Mouse (Mus musculus) liver, embryonic 14.5 days (tissue): Measurements from ENCODE around the gene Nme8.

Source experiments
- CTCF ChIP-seq: IDR thresholded peaks from 2 replicates; pipeline ENCODE4 v1.5.1; 2016; ENCODE audit warnings: antibody characterized with exemption, low read depth, control low read depth
- EP300 ChIP-seq: IDR thresholded peaks from 2 replicates; pipeline ENCODE4 v1.6.1; 2016; ENCODE audit warnings: antibody characterized with exemption, low read depth

- TF ChIP-seq CTCF: no peak
- TF ChIP-seq EP300: no peak
Measured at GRCm38 (mm10) chr13:19701443-19702078, 4.0 kb upstream of the Nme8 start.
